Mouse (Mus musculus) brain, embryonic 14.5 days (tissue): ENCODE measurements at regions not wholly inside any gene's neighbourhood (a gene's known extent, or its start where the extent isn't known, plus 50 kb on each side); places are given as distances from the start of the nearest gene placed in this dataset.
A peak's percentile ranks its signal among the peaks of the same experiment; 100 is the strongest.

Source experiments
- DNase-seq: peaks from one replicate; pipeline ENCODE4 v3.0.0-alpha.2; 2011; ENCODE audit warnings: low read depth
- CTCF ChIP-seq: fragments of 200-500 bp; IDR thresholded peaks from 2 replicates; pipeline ENCODE4 v1.5.1; 2012; ENCODE audit warnings: inconsistent platforms, mild to moderate bottlenecking, moderate library complexity, borderline replicate concordance; ENCODE audit not compliant: insufficient read depth, insufficient read length; ENCODE audit errors: extremely low read depth
- POLR2A ChIP-seq: fragments of 200-500 bp; IDR thresholded peaks from 2 replicates; pipeline ENCODE4 v1.6.1; 2012; ENCODE audit warnings: mild to moderate bottlenecking, inconsistent platforms, borderline replicate concordance; ENCODE audit not compliant: poor library complexity, insufficient read depth, insufficient read length, severe bottlenecking; ENCODE audit errors: extremely low read depth

DNA sequence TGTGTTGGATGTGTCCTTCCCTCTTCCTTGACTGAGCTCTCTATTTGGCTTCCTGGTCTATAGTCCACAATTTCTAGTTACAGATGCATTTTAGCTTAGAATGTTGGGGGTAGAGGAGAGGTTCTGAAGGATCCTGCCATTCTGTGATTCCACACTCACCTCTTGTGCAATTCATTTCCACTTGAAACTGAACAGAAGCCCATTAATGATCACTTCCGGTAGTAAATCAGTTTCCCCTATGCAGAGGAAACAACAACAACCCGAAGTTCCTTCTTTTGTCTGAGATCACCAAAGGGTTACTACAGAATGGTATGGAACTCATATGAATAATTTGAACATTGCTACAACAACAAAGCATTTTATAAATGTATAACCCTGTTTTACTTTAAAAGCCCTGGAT lies 370.3 kb downstream of the Lmo4 start:
- no peak for DNase-seq
- TF ChIP-seq CTCF (no peak), POLR2A (no peak)

- TF ChIP-seq POLR2A (no peak), CTCF (no peak)
- DNase-seq, result no peak
These were observed 381.6 kb downstream of the Lmo4 start for GRCm38 (mm10) chr3:143823395-143823777.

- TF ChIP-seq CTCF (no peak), POLR2A (no peak)
- peak; percentile 23 for DNase-seq
These were observed 382.2 kb downstream of the Lmo4 start for GRCm38 (mm10) chr3:143822564-143823394.

DNA sequence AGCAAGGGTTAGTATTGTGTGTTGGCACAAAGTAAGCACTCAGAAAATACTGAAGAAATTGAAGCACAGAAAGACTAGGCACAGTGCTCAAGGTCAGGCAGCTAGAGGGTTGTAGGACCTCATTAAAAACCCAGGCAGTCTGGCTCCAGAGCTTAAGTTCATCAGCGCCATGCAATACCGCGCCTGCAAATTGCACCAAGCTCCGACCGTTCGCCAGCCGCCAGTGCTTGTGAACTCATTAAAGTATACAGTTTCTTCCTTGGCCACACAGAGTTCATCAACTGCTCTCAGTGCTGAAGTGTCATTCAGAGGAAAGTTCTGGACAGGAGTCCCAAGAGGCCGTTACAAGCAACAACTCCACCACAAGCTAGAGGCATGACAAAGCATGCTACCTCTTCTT lies 397.5 kb downstream of the Lmo4 start:
- TF ChIP-seq POLR2A, result no peak
- no peak for TF ChIP-seq CTCF
- DNase-seq, result peak; percentile 30

- no peak for DNase-seq
- TF ChIP-seq CTCF (no peak), POLR2A (no peak)
These were observed 398.1 kb downstream of the Lmo4 start for GRCm38 (mm10) chr3:143806940-143807339.

- TF ChIP-seq CTCF (no peak), POLR2A (no peak)
- DNase-seq, result no peak
These were observed 407.2 kb downstream of the Lmo4 start for GRCm38 (mm10) chr3:143797850-143798249.

- no peak for TF ChIP-seq POLR2A
- TF ChIP-seq CTCF, result no peak
- DNase-seq, result no peak
These were observed 414.1 kb downstream of the Lmo4 start for GRCm38 (mm10) chr3:143790905-143791304.

GRCm38 (mm10) chr3:143789932-143790570 lies 415.0 kb downstream of the Lmo4 start:
- DNase-seq, result peak; percentile 34
- TF ChIP-seq CTCF (no peak), POLR2A (no peak)

DNA sequence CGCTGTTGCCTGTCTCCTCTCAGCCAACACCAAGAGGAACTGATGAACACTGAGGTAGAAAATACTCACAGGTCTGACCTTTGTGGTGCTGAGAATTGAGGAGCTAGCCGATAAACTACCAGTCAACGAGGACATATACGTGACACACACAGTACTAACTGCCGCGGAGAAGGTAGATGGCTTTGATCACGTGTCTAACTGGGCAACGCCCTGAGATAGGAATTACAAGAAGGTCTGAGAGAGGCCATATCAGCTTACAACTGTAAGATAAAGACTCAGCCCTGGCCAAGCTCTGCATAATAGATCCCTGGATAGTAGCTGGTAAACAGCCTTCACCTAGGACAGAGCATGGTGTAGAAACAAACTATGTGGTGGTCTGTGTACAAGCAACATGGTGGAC lies 418.1 kb downstream of the Lmo4 start:
- TF ChIP-seq POLR2A (no peak), CTCF (no peak)

GRCm38 (mm10) chr3:143784353-143784791 lies 420.6 kb downstream of the Lmo4 start:
- TF ChIP-seq CTCF (no peak), POLR2A (no peak)
- DNase-seq, result no peak

More for the DNA sequence above, 418.1 kb downstream of the Lmo4 start:
- DNase-seq, result no peak

- no peak for DNase-seq
- TF ChIP-seq CTCF (no peak), POLR2A (no peak)
These were observed 426.9 kb downstream of the Lmo4 start for GRCm38 (mm10) chr3:143778161-143778560.
